Mouse (Mus musculus): ENCODE measurements around the gene Lrrc49. TPM values are rescaled to one million over a fixed set of nuclear protein-coding genes. Genes with fewer than 3 reads are reported as not detected.

Gene Lrrc49
- 1 to 10 TPM; 2.5 to 3.2 TPM for total RNA-seq (2021)
- long read RNA-seq, experiment 1, partial matches to known transcripts: 1 of 3 reads
- long read RNA-seq, experiment 1, other reads (novel, unspliced or antisense): 0 of 3 reads
- long read RNA-seq, experiment 2, partial matches to known transcripts: 0 of 2 reads
- long read RNA-seq, experiment 2, other reads (novel, unspliced or antisense): 1 of 2 reads

GRCm38 (mm10) chr9:60687891-60688324, at the start of gene Lrrc49:
Lrrc49 (minus strand) TSS chr9:60688158.
- DNase-seq: peak; percentile 92
- intact Hi-C loops (cut with DNase I): no loop called here
- no peak for TF ChIP-seq CTCF (IDR thresholded peaks at IDR 0.05)
- Histone ChIP-seq H3K4me3 (peak within 1 kb of the TSS; percentile 89), H3K27ac (peak within 1 kb of the TSS; percentile 84)

GRCm38 (mm10) chr9:60734321-60734720, 46.4 kb upstream of the Lrrc49 start:
- Histone ChIP-seq H3K27ac (peak overlapping the region; percentile 16; the same call in 1 of the 2 replicates), H3K4me3 (no peak overlapping the region)
- intact Hi-C loops (cut with DNase I): no loop called here
- no peak for TF ChIP-seq CTCF (IDR thresholded peaks at IDR 0.05)
- DNase-seq: peak; percentile 49

DNA sequence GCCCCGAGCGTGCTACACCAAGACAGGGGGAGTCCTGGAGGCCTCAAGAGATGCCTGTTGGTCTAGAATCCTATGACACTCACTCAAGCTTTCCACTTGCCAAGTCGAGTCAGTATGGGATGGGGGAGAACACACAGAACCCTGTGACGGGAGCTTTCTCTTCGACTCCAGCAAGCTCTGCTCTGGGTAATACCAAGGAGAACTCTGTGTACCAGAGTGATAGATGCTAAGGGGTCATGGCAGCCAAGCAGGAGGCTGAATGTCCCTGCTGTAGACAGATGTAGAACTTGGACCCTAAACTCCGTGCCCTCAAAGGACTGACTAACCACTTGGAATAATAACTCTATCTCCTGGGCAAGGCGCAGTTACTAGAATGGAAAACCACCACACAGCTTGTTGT, 37.0 kb upstream of the Lrrc49 start:
- Histone ChIP-seq H3K27ac (no peak overlapping the region), H3K4me3 (no peak overlapping the region)
- no peak for TF ChIP-seq CTCF (IDR thresholded peaks at IDR 0.05)
- intact Hi-C loops (cut with DNase I): no loop called here
- no peak for DNase-seq

DNA sequence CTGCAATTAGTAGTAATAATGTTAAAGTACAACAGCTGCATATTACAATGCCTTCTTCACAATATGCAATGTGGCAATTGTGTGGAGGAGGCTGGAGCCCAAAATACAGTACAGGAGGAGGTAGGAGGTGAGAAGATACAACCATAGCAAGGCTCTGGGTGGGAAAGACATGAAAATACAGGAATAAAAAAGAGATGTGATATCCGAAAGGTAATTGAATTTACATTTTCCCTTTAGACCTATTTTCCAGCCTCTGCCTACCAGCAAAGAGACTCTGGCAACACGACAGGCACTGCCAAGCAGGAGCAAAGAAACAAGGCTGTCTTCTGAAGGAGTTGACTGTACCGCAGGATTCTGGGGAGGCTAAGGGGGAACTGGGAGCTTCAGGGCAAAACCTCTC, 31.7 kb upstream of the Lrrc49 start:
- H3K27ac ChIP-seq: no peak overlapping the region
- no peak overlapping the region for H3K4me3 ChIP-seq
- no peak for DNase-seq
- intact Hi-C loops (cut with DNase I): no loop called here
- no peak for TF ChIP-seq CTCF (IDR thresholded peaks at IDR 0.05)

DNA sequence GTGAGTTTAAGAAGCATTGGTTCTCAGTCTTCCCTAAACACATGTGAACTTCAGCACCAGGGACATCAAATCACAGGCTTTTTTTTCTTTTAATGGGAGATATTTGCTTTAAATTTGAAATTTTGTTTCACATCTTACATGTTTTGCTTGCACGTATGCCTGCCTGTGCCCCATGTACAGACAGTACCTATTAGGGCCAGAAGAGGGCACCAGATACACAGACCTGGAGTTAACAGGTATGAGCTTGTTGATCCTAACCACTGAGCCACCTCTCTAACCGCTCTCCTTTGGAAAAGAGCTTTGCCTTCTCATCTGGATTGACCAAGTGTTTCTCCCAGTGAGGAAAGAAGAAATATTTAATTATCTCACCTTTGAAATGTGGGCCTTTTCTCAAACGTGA, 30.3 kb upstream of the Lrrc49 start:
- H3K27ac ChIP-seq: peak overlapping the region; percentile 38; the same call in 1 of the 2 replicates
- intact Hi-C loops (cut with DNase I): loop anchor here (1.0 kb wide), 2 partner anchors 26 to 140 kb away; no protein-coding TSS in a partner anchor
- TF ChIP-seq CTCF (IDR thresholded peaks at IDR 0.05): peak; percentile 93
- H3K4me3 ChIP-seq: no peak overlapping the region
- peak; percentile 63 for DNase-seq

- Histone ChIP-seq H3K27ac (no peak overlapping the region), H3K4me3 (no peak overlapping the region)
- DNase-seq: no peak
- TF ChIP-seq CTCF (IDR thresholded peaks at IDR 0.05): peak; percentile 51
- intact Hi-C loops (cut with DNase I): no loop called here
Observed at GRCm38 (mm10) chr9:60715828-60716227, 27.9 kb upstream of the Lrrc49 start.

DNA sequence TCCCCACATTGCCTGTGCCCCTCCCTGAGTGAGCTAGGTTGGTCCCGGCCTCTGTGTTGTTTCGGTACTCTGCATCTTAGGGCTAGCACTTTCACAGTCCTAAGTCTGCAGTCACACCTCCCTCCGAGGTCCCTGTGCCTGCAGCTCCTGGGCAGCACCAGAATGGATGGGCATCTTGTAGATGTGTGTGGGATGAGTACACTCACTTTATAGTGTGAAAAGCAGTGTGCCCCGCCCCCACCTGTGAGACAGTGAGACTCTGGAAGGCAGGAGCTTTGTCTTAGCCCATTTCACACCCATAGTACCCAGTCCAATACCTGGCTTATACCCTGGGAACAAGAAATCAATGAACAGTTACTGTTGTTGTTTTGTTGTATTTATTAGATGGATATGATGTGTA, 27.3 kb upstream of the Lrrc49 start:
- no peak for TF ChIP-seq CTCF (IDR thresholded peaks at IDR 0.05)
- intact Hi-C loops (cut with DNase I): no loop called here
- no peak overlapping the region for H3K27ac ChIP-seq
- DNase-seq: no peak
- H3K4me3 ChIP-seq: no peak overlapping the region; the same call in 1 of the 2 replicates

DNA sequence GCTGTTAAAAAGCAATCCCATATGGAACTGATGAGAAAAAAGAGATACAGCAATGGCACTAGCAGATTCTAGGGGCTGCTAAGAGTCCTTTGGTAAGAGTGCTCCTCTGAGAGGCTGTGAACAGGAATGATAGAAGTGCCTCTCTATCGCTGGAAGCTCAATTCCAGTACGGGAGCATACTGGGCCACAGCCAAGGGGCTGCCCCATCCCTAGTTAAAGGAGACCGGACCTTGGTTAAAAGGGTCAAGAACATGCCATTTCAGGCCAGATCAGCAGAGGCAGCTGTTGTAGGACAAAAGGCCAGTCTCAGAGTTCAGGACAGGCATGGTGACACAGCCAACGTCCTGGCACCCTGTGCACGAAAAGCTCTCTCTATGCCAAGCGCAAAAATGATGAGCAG, 26.2 kb upstream of the Lrrc49 start:
- TF ChIP-seq CTCF (IDR thresholded peaks at IDR 0.05): no peak
- intact Hi-C loops (cut with DNase I): no loop called here
- peak; percentile 60 for DNase-seq

GRCm38 (mm10) chr9:60713616-60714015, 25.7 kb upstream of the Lrrc49 start:
- peak overlapping the region; percentile 86 for H3K4me3 ChIP-seq
- H3K27ac ChIP-seq: peak overlapping the region; percentile 88
- intact Hi-C loops (cut with DNase I): no loop called here
- TF ChIP-seq CTCF (IDR thresholded peaks at IDR 0.05): no peak
- no peak for DNase-seq

More for the DNA sequence above, 26.2 kb upstream of the Lrrc49 start:
- peak overlapping the region; percentile 86 for H3K4me3 ChIP-seq
- peak overlapping the region; percentile 88 for H3K27ac ChIP-seq

DNA sequence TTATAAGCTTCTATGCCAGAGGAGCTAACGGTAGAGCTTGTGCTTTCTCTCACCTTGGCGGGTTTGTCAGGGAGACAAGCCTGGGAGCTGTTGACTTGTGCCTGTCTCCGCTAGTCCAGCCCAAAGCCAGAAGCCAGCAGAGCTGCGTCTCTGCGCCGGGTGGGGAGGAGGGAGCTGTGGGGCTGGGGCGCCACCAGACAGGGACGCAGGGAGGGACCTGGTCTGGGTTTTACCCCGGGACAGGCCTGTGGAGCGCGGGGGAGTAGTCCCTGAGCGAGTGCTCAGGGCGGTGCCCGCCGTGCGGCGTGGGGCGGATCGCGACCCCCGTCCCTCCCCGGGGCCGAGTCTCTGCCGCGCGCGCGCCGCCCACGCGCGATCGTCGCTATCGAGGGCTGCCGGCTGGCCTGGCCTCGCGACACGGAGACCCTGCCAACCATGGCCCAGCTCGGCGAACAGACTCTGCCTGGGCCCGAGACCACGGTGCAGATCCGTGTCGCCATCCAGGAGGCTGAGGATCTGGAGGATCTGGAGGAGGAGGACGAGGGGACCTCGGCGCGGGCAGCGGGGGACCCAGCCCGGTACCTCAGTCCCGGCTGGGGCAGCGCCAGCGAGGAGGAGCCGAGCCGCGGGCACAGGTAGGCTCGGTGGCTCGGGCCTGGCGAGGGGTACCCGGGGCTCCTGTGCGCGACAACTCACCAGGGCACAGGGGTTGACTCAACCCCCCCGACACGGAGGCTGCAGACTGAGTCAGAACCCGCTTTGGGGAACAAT, 25.0 kb upstream of the Lrrc49 start, which contains the start of gene Larp6:
Gene Larp6, plus strand, starts transcription at position 219 of the 771 bp plus-strand sequence.
- peak within 1 kb of the TSS; percentile 86 for H3K4me3 ChIP-seq
- DNase-seq: peak; percentile 76
- TF ChIP-seq CTCF (IDR thresholded peaks at IDR 0.05): no peak
- intact Hi-C loops (cut with DNase I): no loop called here
- peak within 1 kb of the TSS; percentile 88 for H3K27ac ChIP-seq

DNA sequence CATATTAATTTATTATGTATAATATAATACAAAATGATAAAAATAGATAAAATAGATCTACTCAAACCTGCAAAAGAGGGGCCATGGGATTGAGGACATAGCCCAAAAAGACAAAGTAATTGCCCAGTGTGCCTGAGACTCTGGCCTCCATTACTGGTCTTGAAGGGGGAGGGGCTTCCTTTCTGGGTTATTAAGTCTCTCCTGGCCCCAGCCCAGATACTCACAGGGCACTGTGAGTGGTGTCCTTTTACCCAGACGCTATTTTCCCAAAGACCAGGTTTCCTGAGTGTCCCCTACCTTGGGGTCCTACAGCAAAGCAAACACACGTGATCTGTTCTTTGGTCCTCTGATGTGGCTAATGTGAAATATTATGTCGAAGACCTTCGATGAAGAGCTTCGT, 24.1 kb upstream of the Lrrc49 start:
- Histone ChIP-seq H3K4me3 (peak overlapping the region; percentile 86), H3K27ac (peak overlapping the region; percentile 88)
- TF ChIP-seq CTCF (IDR thresholded peaks at IDR 0.05): no peak
- intact Hi-C loops (cut with DNase I): no loop called here
- DNase-seq: no peak

- no peak for DNase-seq
- intact Hi-C loops (cut with DNase I): no loop called here
- no peak for TF ChIP-seq CTCF (IDR thresholded peaks at IDR 0.05)
- Histone ChIP-seq H3K4me3 (no peak overlapping the region), H3K27ac (no peak overlapping the region)
Observed at GRCm38 (mm10) chr9:60709721-60710120, 21.8 kb upstream of the Lrrc49 start.

DNA sequence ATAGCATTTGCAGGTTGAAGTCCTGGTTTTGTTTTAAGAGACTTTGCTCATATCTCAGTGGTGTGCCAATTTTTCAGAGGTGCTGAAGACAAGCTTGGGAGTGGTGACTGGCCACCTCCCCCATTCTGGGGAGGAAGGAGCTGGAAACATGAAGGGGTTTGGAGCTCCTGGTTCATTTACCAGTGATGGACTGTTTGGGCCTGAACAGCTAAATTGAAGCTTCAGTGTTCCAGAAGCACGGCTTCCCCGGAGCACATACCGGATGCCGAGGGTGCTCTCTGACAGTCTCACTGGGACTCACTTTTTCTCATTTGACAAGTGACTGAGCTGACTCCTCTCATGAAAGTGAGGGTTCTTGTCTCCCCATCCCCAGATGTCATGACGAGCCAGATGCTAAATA, 20.6 kb upstream of the Lrrc49 start:
- Histone ChIP-seq H3K4me3 (no peak overlapping the region), H3K27ac (no peak overlapping the region)
- intact Hi-C loops (cut with DNase I): no loop called here
- TF ChIP-seq CTCF (IDR thresholded peaks at IDR 0.05): no peak
- DNase-seq: no peak

Data from gastrocnemius, adult 2 months (tissue).